9 mouse cellular contexts compared by ENCODE assay signal in genomic region chr7:119861335-119862091, GRCm38 (mm10). TPM values are rescaled to one million over a fixed set of nuclear protein-coding genes. Genes with fewer than 3 reads are reported as not detected.
DNase-seq lines count a peak whose midpoint lies in the region; ATAC-seq and TF ChIP-seq lines count a peak whose summit lies in the region.
"Had no signal": no experiment of that assay in that cellular context is flagged by ENCODE, and none has a peak within 500 bp of the region (broad histone marks: within the 10 kb centered on the region; RNA-seq: fewer than 3 reads in every experiment).

No protein-coding gene starts in this region.

- H3K9me3 ChIP-seq in hindbrain, embryonic 12.5 days (replicated peaks), result no peaks in the 10 kb centered on the region
- H3K9me3 ChIP-seq: liver, embryonic 15.5 days had no signal

- H3K36me3 ChIP-seq in hindbrain, embryonic 12.5 days, result peaks cover 17% of the 10 kb centered on the region

- 0 out of 2 replicates have a peak overlapping the region, but pooled peaks have one; percentile 29 for H3K9ac ChIP-seq in hindbrain, embryonic 12.5 days
- H3K9ac ChIP-seq: liver, embryonic 15.5 days had no signal

- H3K27ac ChIP-seq in cerebellum, adult 2 months (ENCODE audit: insufficient read depth, low read length), result no peak overlapping the region; the same call in 1 of the 2 replicates
- H3K27ac ChIP-seq in hindbrain, embryonic 12.5 days, result peak overlapping the region; percentile 73
- H3K27ac ChIP-seq: liver, embryonic 15.5 days had no signal

- peak; percentile 90 for ATAC-seq in frontal cortex, adult (ENCODE audit: low TSS enrichment)
- ATAC-seq in hindbrain, embryonic 12.5 days (ENCODE audit: low FRiP score), result peak; percentile 83
- ATAC-seq in megakaryocyte progenitor cell, adult 5-6 weeks (replicated peaks; ENCODE audit: poor library complexity), result peak; percentile 81

- H3K4me2 ChIP-seq in hindbrain, embryonic 12.5 days (replicated peaks), result no peak overlapping the region
- H3K4me2 ChIP-seq: liver, embryonic 15.5 days had no signal

- no peak for TF ChIP-seq CTCF in cerebellum, adult 2 months (IDR thresholded peaks at IDR 0.05; ENCODE audit: borderline replicate concordance, insufficient read depth, low read depth, low read length)

- peak; percentile 79 for DNase-seq in T-cell, adult 2 months (ENCODE audit: low spot score)
- DNase-seq in cerebellum, adult 2 months, result peak; percentile 42 to 54
- DNase-seq in layer of hippocampus, postnatal 25 days (ENCODE audit: extremely low spot score in 1 of 2, low spot score in 1 of 2), result peak; percentile 13 to 19
- peak; percentile 23 for DNase-seq in right cerebral cortex, postnatal 4 days
- no peak for DNase-seq in B cell, adult 2 months

- TF ChIP-seq POLR2A in cerebellum, adult 2 months (IDR thresholded peaks at IDR 0.05; ENCODE audit: borderline replicate concordance, insufficient read depth, low read length), result no peak

- WGBS in cerebellum, adult 2 months, result 47% methylated on average over 6 of the region's 6 CpGs
- WGBS in hindbrain, embryonic 12.5 days, result 21% methylated on average over 6 of the region's 6 CpGs

- H3K4me1 ChIP-seq in cerebellum, adult 2 months (ENCODE audit: control insufficient read depth, insufficient read depth, low read length), result peaks cover 9% of the 10 kb centered on the region
- peaks cover 16% of the 10 kb centered on the region for H3K4me1 ChIP-seq in hindbrain, embryonic 12.5 days

- H3K27me3 ChIP-seq in cerebellum, adult 2 months (ENCODE audit: control insufficient read depth, insufficient read depth, low read length), result no peaks in the 10 kb centered on the region
- H3K27me3 ChIP-seq in hindbrain, embryonic 12.5 days, result no peaks in the 10 kb centered on the region
- H3K27me3 ChIP-seq: liver, embryonic 15.5 days had no signal

- no peak overlapping the region for H3K4me3 ChIP-seq in cerebellum, adult 2 months (replicated peaks; ENCODE audit: insufficient read depth, low read depth, low read length)
- no peak overlapping the region for H3K4me3 ChIP-seq in hindbrain, embryonic 12.5 days
- H3K4me3 ChIP-seq: liver, embryonic 15.5 days had no signal

RNA-seq across cellular contexts. Expression of gene Lyrm1, which starts 34.1 kb away (rescaled TPM):
- polyA plus RNA-seq in cerebellum, adult 2 months (2012; rRNA removed), result 16.6 and 19.4 TPM in 2 replicates
- polyA plus RNA-seq in hindbrain, embryonic 12.5 days (2016; fragmentation: Nextera tagmentation; extraction: Ambion mirVana), result 14.0 and 15.2 TPM in 2 replicates
- 10 to 100 TPM; 10.4 TPM for total RNA-seq in layer of hippocampus, postnatal 25 days (2021)
- 1.7 and 5.9 TPM in 2 replicates for total RNA-seq in megakaryocyte progenitor cell, adult 5-6 weeks (2015)
- 3.1 and 3.9 TPM in 2 replicates for total RNA-seq in megakaryocyte progenitor cell, adult 5-6 weeks (2017)

RNA-seq across cellular contexts. Expression of gene Dcun1d3, which starts 34.6 kb away (rescaled TPM):
- polyA plus RNA-seq in cerebellum, adult 2 months (2012; rRNA removed), result 10.4 and 10.8 TPM in 2 replicates
- polyA plus RNA-seq in hindbrain, embryonic 12.5 days (2016; fragmentation: Nextera tagmentation; extraction: Ambion mirVana), result 16.5 and 20.0 TPM in 2 replicates
- 10 to 100 TPM; 22.1 TPM for total RNA-seq in layer of hippocampus, postnatal 25 days (2021)
- total RNA-seq in megakaryocyte progenitor cell, adult 5-6 weeks (2015), result 2.2 and 3.0 TPM in 2 replicates
- total RNA-seq in megakaryocyte progenitor cell, adult 5-6 weeks (2017), result 2.3 and 5.4 TPM in 2 replicates

Comparison
In these comparisons a context has a peak if more than half of its experiments do, and no peak if none do; other contexts are left out.
1. DNase-seq: peak in T-cell, adult 2 months (single experiment), cerebellum, adult 2 months (2 of 2), layer of hippocampus, postnatal 25 days (2 of 2) and right cerebral cortex, postnatal 4 days (single experiment); none in B cell, adult 2 months (0 of 2).
2. Peak in every context shown above with its lines, with median percentiles within 50 percentile points of each other: ATAC-seq.